Mouse (Mus musculus) layer of hippocampus, adult 11-12 months (tissue): ENCODE measurements around the gene Tex2.
"Not testable (repeated sequence)": the region's sequence is repeated elsewhere in the genome, so short reads cannot be mapped to it uniquely, and the experiment has no call there.

Experiments used
- DNase-seq: peaks from one replicate; pipeline ENCODE4 v3.0.0; 2022; ENCODE audit warnings: low spot score

The Tex2 gene

DNA sequence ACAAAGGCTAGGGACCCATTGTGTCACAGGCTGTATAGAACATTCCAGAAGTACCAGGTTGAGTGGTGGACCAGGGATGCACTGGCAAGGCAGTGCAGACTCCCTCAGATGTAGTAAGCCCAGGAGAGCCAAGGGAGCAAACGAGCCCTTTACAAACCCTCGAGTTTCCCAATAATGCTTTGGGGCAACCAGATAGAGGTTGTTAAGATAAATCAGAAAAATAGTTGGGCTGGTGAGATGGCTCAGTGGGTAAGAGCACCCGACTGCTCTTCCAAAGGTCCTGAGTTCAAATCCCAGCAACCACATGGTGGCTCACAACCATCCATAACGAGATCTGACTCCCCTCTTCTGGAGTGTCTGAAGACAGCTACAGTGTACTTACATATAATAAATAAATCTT, 5.5 kb upstream of the Tex2 start:
- DNase-seq: not testable (repeated sequence)

DNA sequence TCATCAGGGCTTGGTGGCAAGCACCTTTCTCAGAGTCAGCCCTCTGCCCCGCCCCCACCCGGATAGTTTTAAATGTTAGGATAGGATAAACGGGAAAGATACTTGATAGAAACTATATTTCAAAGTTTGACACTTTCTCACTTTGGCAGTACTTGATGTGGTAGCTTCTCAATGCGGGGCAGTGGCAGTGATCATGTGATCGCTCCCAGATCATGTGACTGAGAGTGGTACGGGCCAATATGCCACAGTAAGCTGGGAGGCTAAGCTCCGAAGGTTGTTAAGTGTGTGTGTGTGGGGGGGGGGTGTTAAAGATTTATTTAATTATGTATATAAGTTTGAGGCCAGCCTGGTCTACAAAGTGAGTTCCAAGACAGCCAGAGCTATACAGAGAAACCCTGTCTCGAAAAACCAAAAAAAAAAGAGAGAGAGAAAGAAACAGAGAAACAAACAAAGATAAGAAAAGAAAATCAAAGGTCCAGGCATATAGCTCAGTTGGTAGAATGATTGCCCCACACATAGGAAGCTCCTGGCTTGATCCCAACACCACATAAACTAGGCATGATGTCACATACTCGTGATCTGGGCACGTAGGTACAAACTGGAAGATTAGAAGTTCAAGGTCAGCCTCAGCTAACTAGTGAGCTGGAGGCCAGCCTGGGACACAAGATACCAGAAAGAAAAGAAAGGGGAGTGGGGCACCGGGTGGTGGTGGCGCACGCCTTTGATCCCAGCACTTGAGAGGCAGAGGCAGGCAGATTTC, 4.8 kb upstream of the Tex2 start:
- DNase-seq: no peak

DNA sequence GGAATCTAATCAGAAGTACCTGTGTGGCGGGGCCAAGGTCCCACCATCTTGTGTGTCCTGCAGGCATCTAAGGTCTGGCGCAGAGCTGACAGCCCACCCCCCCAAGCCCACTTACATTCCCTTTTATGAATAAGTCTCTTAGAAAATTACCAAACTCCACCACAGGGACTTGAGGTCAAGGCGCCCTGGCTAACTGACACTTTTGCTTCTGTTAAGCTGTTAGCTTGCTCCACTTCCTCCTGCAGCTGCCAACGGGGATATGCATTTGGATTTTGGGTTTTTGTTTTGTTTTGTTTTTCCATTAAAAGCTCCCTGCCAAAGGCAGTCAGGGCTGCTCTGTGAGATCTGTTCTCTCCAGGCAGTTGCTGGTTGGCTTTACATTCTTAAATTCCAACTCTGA, 2.3 kb upstream of the Tex2 start:
- no peak for DNase-seq

DNA sequence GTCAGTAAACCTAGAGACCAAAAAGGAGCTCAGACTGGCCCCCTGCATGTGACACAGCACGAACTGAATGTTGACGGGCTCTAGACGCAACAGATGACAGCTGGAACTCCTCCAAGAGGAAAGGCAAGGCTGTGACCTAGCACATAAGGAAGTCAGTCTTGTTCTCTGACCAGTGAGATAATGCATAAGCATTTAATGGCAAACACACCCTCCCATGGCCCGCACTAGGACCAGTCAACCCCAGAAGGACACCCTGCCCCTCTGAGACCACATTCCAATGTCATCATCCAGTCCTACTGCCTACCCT, 1.1 kb upstream of the Tex2 start:
- no peak for DNase-seq

DNA sequence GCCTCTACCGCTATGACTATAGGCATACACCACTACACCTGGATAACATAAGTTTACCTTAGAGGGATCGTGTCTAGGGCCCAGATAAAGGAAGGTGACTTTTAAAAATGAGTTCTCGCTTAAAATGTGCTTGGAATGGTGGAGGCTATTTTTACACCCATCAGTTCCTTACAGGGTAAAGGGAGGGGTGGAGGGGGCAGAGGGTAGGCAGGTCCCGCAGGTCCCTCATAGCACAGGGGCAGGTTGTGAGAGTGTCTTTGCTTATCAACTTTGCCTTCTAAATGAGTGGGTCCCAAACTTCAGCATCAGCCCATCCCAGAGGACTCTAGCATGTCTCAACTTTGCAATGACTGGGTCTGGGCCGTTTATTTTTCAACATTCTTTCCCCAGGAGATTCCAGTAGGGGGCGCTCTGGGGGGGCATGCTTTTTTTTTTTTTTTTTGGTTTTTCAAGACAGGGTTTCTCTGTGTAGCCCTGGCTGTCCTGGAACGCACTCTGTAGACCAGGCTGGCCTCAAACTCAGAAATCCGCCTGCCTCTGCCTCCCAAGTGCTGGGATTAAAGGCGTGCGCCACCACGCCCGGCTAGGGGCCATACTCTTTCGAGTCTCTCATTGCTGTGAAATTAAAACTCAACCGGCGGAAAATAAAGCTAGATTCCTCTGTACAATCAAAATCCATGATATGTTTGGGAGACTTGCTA, 565 bp upstream of the Tex2 start:
- no peak for DNase-seq

DNA sequence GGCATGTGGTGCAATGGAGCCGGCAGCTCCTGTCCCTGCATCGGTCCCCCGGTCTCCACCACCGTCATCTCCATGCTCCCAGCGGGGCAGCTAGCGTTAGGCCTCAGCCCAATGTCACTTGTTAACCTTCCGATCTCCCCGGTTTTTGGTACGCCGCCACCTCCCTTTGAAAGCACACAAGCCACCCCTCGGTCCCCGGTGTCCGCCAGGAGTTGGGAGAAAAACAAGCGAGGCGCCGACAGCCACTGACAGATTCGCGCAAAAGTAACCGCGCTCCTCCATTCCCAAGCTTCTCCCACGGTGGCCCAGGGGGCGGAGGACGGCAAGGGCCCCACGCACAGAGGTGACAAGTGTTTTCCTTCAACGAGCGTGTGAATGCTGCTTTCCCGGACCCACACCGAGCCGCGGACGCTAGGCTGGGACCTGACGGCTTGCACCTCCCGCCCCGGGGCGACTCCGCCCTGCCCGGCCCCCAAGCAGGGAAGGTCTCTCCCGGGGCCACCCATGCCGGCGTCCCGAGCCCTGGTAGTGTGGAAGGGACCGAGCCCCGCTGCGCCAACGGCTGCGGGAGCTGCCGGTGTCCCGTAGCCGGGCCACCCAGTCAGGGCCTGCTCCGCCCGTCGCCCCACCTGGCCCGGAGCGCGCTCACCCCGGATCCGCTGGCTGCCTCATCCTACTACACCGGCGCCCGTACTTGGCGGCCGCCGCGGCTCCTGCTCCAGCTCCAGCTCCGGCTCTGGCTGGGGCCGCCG, 838 bp downstream of the Tex2 start:
- DNase-seq: peak; percentile 50

DNA sequence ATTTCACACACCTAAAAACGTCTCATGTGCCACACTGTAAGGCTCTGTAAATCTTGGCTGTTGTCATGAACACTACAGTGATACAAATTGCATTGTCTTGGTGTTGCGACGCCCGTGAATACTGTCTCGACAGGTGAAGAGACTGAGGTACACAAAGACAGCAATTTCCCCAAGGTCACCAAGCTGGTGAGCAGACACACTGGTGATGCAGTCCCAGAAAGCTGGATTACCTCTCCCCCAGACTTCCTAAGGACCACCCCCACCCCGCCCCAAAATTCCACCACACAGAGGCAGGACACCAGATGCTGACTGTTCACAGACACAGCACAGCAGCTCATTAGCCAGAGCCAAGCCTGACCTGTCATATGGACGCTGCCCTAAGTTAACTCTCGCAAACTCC, 3.5 kb downstream of the Tex2 start:
- no peak for DNase-seq

DNA sequence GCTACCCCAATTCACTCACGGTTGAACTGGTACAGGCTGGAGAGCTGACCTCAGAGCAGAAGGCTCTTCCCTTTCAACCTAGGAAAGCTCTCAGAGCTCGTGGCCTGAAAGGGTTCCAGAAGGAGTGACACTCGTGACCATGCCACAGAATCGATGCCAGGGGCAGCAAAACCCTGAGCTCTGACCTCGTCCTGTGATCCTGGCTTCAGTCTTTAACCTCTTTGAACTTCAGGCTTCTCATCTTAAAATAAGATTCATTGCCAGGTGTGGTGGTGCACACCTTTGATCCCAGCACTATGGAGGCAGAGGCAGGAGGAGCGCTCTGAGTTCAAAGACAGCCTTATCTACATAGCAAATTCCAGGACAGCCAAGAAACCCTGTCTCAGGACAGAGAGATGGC, 5.9 kb downstream of the Tex2 start:
- DNase-seq: no peak

DNA sequence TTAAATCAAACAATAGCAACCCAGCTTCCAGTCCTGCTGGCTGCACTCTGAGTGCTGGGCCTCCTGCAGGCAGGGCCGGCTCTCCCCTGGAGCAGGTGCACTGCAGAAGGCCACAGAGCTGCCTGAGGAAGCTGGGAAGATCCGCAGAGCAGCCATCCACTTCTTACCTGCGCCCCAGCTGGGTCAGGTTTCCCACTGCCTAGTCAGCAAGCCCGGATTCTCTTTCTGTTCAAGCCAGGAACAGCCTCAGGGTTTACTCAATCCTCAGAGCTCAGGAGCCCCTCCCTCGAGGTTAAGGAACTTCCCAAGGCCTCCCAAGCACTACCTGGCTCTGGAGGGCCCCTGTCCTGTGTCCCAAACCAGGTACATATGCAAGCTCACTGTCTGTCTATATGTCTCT, 7.2 kb downstream of the Tex2 start:
- DNase-seq: no peak

DNA sequence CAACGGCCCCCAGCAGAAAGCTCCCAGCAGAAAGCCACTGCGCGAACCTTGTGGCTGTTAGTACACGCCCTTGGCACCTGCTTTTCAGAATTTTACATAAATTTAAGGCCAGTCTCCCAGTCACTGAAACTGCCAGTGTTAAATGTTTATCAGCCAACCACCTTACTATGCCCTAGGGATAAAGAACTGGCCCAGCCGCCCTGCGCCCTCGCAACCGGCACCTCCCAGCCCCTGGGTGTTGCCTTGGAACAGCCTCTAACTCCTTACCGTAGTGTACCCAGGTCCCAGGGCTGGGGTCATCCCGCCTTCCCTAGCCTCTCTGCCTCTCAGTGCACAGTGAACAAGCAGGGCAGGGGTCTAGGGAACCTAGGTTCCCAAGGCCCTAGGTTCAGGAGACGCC, 10.0 kb downstream of the Tex2 start:
- DNase-seq: no peak

DNA sequence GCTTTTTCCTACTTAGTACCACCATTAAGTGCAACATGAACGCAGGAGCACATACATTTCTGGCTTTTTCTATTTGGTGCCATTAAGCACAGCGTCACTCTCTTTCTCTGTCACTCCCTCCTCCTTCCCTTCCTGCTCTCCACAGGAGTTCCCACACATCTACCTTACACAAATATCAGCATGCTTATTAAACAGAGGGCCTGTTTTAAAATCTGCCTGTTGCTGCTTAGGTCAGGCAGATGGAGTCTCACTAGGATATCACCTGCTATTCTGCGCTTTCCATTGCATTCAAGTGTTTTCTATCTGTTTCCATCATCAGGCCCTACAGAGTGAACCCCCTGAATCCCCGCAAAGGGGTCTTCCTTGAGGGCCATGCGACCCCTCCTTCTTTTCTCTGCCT, 13.1 kb downstream of the Tex2 start:
- DNase-seq: no peak

DNA sequence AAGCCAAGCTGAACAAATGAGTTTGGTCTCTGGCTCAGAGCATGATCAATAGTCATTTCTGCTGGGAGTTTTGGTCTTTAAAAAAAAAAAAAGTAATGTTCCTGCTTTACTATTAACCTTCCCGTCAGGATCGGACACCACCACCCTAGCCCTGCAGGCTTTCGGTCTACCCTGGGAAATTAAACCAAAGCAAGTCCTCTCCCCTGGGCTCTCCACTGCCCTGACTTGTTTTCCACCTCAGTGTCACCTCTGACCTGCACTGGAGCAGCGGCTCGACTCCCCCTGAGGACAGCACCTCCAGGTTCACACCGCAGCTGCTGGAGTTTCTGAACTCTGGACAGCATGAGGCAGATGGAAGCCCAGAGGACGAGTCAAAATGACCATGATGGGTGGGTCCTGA, 13.9 kb downstream of the Tex2 start:
- DNase-seq: no peak

DNA sequence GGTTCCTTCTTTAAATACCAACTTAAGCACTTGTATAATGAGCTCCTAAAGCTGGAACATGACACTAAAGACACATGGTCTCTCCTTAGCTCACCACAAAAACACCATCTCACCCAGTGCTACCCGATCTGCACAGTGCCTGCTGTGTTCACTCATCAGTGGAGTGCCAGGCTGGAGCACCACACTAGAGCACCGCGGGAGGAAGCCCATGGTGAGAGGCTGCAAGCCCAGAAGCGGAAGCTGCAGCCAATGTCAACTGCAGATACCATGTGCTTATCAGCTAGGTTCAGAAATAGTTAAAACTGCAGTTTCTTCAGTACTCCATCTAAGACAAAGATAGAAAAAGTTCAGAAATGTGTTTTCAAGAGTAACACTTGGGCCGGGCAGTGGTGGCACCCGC, 14.9 kb downstream of the Tex2 start:
- DNase-seq: no peak

DNA sequence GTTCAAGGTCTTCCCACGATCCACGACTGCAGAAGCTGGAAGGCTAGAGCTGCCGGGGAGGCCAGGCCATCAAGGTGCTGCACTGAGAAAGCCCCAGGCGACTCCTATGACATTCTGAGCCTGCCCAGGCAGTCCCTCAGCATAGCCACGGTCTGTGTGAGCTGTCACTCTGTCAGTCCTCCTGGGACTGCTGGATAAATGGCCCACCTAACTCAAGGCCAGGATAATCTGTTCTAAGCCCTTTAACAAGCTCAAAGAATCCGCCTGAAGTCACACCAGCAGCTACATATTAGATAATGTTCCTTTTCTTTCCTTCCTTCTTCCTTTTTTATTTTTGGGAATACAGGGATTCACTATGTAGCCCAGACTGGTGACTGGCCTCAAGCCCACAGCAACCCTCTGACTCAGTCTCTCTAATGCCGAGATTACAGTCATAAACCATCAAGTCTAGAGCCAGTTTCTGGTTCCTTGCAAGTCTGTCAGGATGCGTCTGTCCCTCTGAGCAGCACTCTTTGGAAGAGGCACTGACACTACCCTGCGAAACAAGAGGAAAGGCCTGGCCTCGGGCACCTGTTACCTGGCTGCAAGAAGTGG, 15.4 kb downstream of the Tex2 start:
- DNase-seq: no peak

DNA sequence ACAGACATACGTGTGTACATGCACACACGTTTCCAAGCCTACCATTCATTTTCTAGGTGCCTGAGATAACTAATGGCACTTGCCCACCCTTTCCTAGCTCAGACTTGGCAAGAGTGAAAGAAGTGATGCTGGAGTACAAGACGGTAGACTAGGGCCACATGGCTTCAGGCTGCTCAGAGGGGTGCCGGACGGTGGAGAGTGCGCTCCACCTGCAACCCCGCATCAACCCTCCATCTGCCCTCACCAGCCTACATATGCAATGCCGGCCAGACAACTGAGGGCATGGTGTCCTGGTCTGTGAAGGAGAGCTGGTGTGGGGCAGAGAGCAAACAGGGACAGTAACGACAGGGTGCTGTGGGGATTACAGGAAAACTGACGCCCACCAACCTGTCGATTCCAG, 22.0 kb downstream of the Tex2 start:
- no peak for DNase-seq

DNA sequence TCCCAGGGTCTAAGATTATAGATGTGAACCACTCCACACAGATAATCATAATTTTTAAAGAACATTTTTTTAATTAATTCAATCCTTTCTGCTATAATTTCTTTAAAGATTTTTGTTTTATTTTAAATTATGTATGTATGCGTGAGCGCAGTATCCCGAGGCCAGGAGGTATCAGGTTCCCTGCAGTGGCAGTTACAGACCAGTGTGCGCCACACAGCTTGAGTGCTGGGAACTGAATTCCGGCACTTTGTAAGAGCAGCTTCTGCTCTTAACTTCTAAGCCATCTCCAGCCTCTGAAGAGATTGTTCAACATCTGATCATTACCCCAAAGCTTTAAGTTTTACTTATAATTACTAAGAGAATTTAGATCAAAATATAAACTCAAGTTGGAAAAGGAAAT, 23.1 kb downstream of the Tex2 start:
- DNase-seq: no peak

DNA sequence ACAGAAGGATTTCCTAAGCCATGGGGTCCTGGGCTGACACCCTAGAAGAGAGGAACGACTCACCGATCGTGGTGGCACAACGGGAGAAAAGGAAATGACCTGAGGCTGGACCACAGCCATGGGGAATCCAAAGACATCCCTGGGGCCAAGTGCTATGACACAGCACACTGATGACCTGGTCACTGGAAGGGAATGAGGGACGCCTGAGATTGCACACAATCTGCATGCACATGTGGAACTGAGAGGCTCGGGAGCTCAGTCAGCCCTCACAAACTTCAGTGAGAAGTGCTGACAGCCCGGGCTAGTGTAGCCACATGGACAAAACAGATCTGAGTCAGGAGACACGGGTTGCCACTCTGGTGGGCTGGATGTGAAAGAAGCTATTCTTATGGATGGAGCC, 24.4 kb downstream of the Tex2 start:
- DNase-seq: no peak

DNA sequence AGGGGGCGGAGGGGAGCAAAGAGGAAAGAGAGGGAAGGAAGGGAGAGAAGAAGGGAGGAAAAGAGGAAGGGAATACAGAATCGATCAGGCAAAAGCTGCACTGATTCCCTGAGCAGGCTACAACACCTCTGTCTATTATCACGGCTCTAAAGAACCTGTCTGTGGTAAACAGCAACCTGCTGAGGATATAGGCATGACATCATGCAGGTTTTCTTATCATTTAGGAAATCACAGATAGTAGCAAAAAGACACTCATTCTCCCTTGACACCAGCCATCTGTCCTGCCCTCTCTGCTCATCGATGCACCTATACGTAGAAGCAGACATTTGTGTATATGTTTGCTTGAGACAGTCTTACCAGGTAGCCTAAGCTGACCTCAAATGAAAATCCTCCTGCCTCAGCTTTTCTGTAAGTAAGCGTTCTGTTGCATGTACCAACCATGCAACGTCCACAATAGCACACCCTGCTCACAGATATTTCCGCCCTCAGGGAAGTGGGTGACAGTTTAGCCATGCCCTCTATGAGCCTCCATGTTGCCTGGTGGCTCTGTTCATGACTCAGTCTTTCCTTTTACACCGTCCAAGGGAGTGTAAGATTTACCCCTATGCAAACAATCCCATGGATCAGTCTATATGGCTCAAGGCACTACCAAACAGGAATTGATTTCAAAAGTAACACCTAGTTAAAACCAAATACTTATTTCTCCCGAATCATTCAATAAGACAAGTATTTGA, 25.3 kb downstream of the Tex2 start:
- no peak for DNase-seq

DNA sequence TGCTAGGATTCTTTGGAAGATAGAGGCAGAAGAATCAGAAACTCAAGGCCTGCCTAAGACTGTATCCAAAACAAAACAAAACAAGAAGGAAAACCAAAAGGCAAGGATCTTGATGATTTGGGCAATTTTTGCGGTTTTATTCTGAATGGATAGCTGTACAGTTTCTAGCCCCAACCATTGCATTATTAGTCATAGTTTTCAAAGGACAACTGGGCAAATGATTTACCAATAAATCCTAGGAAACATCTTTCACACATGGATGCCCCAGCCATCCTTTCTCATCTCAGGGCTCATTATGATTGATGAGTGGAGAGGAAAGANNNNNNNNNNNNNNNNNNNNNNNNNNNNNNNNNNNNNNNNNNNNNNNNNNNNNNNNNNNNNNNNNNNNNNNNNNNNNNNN, 29.4 kb downstream of the Tex2 start:
- no peak for DNase-seq

DNA sequence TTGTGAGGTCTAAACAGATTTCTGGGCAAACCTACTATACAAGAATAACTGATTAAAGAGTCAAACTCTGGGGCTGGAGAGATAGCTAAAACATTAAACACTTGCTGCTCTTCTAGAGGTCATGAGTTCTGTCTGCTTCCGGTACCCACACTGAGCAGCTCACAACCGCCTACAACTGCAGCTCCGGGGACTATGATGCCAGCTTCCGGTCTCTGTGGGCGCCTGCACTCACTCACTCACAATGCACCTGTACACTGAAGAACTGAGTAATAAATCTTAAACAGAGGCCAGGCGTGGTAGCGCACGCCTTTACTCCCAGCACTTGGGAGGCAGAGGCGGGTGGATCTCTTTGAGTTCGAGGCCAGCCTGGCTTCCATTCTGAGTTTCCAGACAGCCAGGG, 31.9 kb downstream of the Tex2 start:
- no peak for DNase-seq

DNA sequence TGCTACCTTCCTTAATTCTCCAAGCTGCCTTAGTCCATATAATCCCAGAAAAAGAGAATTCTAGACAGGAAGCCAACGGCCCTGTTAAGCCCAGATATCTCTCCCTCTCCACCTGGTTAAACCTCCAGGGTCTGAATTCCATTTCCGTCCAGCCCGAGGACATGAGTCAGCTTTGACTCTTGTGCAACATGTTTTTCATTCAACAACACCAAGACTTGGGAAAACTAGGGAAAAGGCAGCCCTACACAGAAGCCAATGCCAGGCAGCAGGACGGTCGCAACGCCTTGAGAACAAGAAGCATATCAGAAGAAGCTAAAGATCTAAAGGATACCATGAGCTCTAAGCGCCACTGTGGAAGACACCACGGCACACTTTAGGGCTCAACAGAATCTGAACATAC, 32.8 kb downstream of the Tex2 start:
- DNase-seq: no peak

DNA sequence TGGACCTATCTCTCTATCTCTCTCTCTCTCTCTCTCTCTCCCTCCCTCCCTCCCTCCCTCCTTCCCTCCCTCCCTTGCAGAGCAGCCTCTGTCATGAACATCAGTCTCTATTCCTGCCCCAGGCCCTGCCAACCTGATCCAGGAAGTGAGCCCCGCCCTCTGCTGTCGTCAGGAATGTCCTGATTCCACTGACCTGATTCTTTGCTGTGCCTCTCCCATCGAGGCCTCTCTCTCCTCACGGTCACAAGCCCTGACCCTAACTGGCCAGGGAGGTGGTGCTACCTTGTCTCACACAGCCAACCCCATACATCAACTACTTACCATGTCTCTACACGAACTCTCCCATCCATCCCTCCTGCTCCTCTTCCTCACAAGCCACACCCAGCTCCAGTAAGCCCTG, 33.3 kb downstream of the Tex2 start:
- no peak for DNase-seq
